Mouse (Mus musculus) neural tube, embryonic 14.5 days (tissue): ENCODE measurements around the gene Fcrlb. TPM values are rescaled to one million over a fixed set of nuclear protein-coding genes. Genes with fewer than 3 reads are reported as not detected.

Experiments used
- ATAC-seq: fragments of 200-750 bp; cut with Nextera tagmentation; 2 replicates; pipeline ENCODE4 v1.8.0; 2017; ENCODE audit warnings: low read depth, mild to moderate bottlenecking, moderate TSS enrichment, moderate library complexity
- H3K27ac ChIP-seq: fragments of 300-500 bp; sonication (generic); 2 replicates; pipeline ENCODE4 v1.5.1; 2014; ENCODE audit warnings: low read depth, mild to moderate bottlenecking, control low read depth, low read length, moderate library complexity, mixed read lengths
- H3K27me3 ChIP-seq: fragments of 300-500 bp; sonication (generic); 2 replicates; pipeline ENCODE4 v1.6.1; 2014; ENCODE audit warnings: low read length; ENCODE audit not compliant: control insufficient read depth, insufficient read depth
- H3K36me3 ChIP-seq: fragments of 300-500 bp; sonication (generic); 2 replicates; pipeline ENCODE4 v1.6.1; 2014; ENCODE audit warnings: low read length, mixed read lengths; ENCODE audit not compliant: control insufficient read depth, insufficient read depth
- H3K4me1 ChIP-seq: fragments of 300-500 bp; sonication (generic); 2 replicates; pipeline ENCODE4 v1.6.1; 2014; ENCODE audit warnings: low read length; ENCODE audit not compliant: control insufficient read depth, insufficient read depth
- H3K4me2 ChIP-seq: fragments of 300-500 bp; sonication (generic); 2 replicates; pipeline ENCODE4 v1.6.1; 2014; ENCODE audit warnings: mild to moderate bottlenecking, low read depth, low read length, control low read depth
- H3K4me3 ChIP-seq: fragments of 300-500 bp; sonication (generic); 2 replicates; pipeline ENCODE4 v1.5.1; 2014; ENCODE audit warnings: low read depth, low read length, control low read depth, mixed read lengths
- H3K9ac ChIP-seq: fragments of 300-500 bp; sonication (generic); replicated peaks from 2 replicates; pipeline ENCODE4 v1.6.1; 2014; ENCODE audit warnings: low read depth, mild to moderate bottlenecking, control low read depth, low read length, mixed read lengths
- H3K9me3 ChIP-seq: fragments of 300-500 bp; sonication (generic); 2 replicates; pipeline ENCODE4 v1.6.1; 2016; ENCODE audit warnings: low read length; ENCODE audit not compliant: control insufficient read depth
- WGBS: fragments of 180-500 bp; shearing (Covaris S2); extraction: QIAGEN DNeasy Blood & Tissue Kit; methylation state at CpG from one replicate; pipeline ENCODE4 v1.1.7; 2014; 5-methylcytosine and 5-hydroxymethylcytosine counted together
- polyA plus RNA-seq: library from polyadenylated mRNA; unstranded; fragments of >200 nt; fragmentation: Nextera tagmentation; extraction: Ambion mirVana; gene quantifications from 2 replicates; pipeline ENCODE4 v1.2.1, GENCODE M21; 2014

Fcrlb gene
- polyA plus RNA-seq, 1 experiment from 2014 or later = 1.2 TPM

GRCm38 (mm10) chr1:170884978-170885561, 27.7 kb downstream of the Fcrlb start, which contains the start of the genes Gm26620 and Dusp12:
Gm26620 (plus strand) TSS chr1:170885065.
Dusp12 (minus strand) TSS chr1:170885540.
- Histone ChIP-seq H3K4me2 (peak within 1 kb of the TSS; percentile 94), H3K9me3 (no peaks in the 10 kb centered on the region), H3K4me1 (peaks cover 7% of the 10 kb centered on the region; the same call in 1 of the 2 replicates), H3K36me3 (no peaks in the 10 kb centered on the region), H3K27me3 (no peaks in the 10 kb centered on the region), H3K4me3 (peak within 1 kb of the TSS; percentile 94), H3K27ac (peak within 1 kb of the TSS; percentile 80), H3K9ac (peak within 1 kb of the TSS; percentile 87)
- ATAC-seq = peak; percentile 97
- under 1% methylated on average over 46 of the region's 46 CpGs for WGBS

DNA sequence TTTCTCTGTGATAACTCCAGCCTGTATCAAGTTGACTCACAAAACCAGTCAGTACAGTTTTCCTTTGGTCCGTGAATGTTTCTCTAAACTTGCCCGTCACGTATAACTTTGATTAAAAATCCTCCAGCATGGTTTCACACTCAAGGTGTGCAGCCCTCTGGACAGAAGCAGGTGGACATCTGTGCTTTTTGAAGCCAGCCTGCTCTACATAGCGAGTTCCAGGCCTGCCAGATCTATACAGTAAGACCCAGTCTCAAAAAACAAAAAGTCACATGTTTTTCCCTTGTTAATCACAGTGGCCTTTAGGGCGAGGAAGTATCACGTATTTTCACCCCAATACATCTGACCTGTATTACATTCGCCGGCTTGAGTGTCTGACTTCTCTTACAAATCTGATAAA, 28.4 kb downstream of the Fcrlb start:
- no peak for ATAC-seq
- H3K27me3 ChIP-seq = no peaks in the 10 kb centered on the region
- H3K9ac ChIP-seq = peak overlapping the region; percentile 87
- 0 out of 2 replicates have a peak, but pooled peaks cover 5% of the 10 kb centered on the region for H3K36me3 ChIP-seq
- H3K4me3 ChIP-seq = peak overlapping the region; percentile 94
- WGBS = 33% methylated on average over 8 of the region's 8 CpGs
- H3K9me3 ChIP-seq = no peaks in the 10 kb centered on the region
- H3K27ac ChIP-seq = no peak overlapping the region
- peaks cover 7% of the 10 kb centered on the region; the same call in 1 of the 2 replicates for H3K4me1 ChIP-seq
- H3K4me2 ChIP-seq = peak overlapping the region; percentile 94

DNA sequence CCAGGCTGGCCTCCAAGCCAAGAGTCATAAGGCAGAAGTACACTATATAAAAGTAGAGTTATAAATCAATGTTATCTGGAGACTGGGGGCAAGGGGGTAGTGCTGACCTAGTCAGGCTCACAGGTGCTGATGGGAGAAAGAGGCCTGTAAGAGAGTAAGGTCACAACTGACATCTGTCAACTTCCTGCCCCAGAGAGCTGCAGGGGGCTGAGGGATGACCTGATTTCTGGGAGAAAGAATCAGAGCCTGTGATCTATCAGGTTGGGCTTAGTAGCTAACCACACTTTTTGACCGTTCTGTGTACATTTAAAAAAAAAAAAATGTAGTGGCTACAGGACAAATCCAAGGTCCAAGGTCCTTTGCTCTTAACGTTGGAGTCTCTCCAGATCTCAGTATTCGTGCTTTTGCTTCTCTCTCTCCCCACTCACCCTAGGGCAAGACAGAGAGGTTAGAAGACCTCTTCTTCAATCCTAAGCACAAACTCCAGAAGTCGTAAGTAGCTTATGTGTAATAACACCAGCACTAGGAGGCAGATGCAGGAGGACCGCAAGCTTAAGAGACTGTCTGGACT, 29.7 kb downstream of the Fcrlb start:
- H3K9ac ChIP-seq = no peak overlapping the region
- no peak overlapping the region for H3K4me3 ChIP-seq
- 90% methylated on average over 5 of the region's 5 CpGs for WGBS
- no peak overlapping the region for H3K27ac ChIP-seq
- no peaks in the 10 kb centered on the region for H3K9me3 ChIP-seq
- peaks cover 7% of the 10 kb centered on the region; the same call in 1 of the 2 replicates for H3K4me1 ChIP-seq
- no peak for ATAC-seq
- no peak overlapping the region for H3K4me2 ChIP-seq
- H3K27me3 ChIP-seq = no peaks in the 10 kb centered on the region
- 0 out of 2 replicates have a peak, but pooled peaks cover 6% of the 10 kb centered on the region for H3K36me3 ChIP-seq

DNA sequence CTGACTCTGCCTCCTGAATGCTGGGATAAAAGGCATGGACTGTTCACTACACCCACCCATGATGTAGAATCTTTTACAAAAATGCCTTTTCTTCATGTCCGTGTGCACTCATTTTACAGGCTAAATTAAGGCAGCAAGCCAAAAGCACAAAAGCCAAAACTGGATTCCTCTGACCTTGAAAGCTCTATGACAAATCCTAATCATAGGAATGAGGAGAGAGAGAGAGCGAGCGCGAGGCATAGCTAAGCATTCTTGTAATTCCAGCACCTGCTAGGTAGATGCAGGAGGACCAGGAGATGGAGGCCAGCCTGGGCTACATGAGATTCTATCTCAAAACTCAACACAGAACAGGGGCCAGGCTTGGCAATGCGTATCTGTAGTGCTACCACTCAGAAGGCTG, 35.8 kb downstream of the Fcrlb start:
- no peak overlapping the region for H3K4me3 ChIP-seq

GRCm38 (mm10) chr1:170875676-170876075, 37.1 kb downstream of the Fcrlb start:
- no peaks in the 10 kb centered on the region for H3K9me3 ChIP-seq
- H3K4me3 ChIP-seq = no peak overlapping the region
- WGBS = 81% methylated on average over 3 of the region's 3 CpGs
- no peaks in the 10 kb centered on the region for H3K4me1 ChIP-seq
- no peak overlapping the region for H3K4me2 ChIP-seq
- H3K36me3 ChIP-seq = peaks cover 13% of the 10 kb centered on the region
- no peak for ATAC-seq
- no peak overlapping the region for H3K27ac ChIP-seq
- H3K27me3 ChIP-seq = no peaks in the 10 kb centered on the region
- H3K9ac ChIP-seq = no peak overlapping the region

More for the DNA sequence above, 35.8 kb downstream of the Fcrlb start:
- H3K9ac ChIP-seq = no peak overlapping the region
- no peak for ATAC-seq
- peaks cover 13% of the 10 kb centered on the region; the same call in 1 of the 2 replicates for H3K36me3 ChIP-seq
- H3K9me3 ChIP-seq = no peaks in the 10 kb centered on the region
- no peak overlapping the region for H3K4me2 ChIP-seq
- H3K27me3 ChIP-seq = no peaks in the 10 kb centered on the region
- no peak overlapping the region for H3K27ac ChIP-seq
- WGBS = 96% methylated on average over 5 of the region's 5 CpGs
- H3K4me1 ChIP-seq = no peaks in the 10 kb centered on the region

DNA sequence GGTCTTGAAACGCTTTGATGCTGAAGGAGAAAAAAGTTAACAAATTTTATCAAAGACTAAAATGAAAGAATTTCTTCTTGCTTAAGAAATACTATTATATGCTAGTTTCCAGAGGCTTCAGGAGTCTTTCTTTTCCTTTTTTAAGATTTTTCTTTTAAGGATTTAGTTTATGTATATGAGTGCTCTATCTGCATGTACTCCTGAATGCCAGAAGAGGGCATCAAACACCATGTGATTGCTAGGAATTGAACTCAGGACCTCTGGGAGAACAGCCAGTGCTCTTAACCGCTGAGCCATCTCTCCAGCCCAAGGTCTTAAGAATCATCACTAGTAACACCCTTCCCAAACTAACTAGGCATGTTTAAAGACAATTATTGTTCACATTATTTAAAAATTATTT, 40.8 kb downstream of the Fcrlb start:
- Histone ChIP-seq H3K9me3 (no peaks in the 10 kb centered on the region), H3K4me2 (no peak overlapping the region), H3K36me3 (peaks cover 4% of the 10 kb centered on the region), H3K4me1 (0 out of 2 replicates have a peak, but pooled peaks cover under 1% of the 10 kb centered on the region), H3K27ac (no peak overlapping the region), H3K4me3 (no peak overlapping the region), H3K27me3 (no peaks in the 10 kb centered on the region), H3K9ac (no peak overlapping the region)
- ATAC-seq = no peak
- 94% methylated on average over 2 of the region's 2 CpGs for WGBS

GRCm38 (mm10) chr1:170871402-170871801, 41.3 kb downstream of the Fcrlb start:
- H3K36me3 ChIP-seq = peaks cover 3% of the 10 kb centered on the region; the same call in 1 of the 2 replicates
- WGBS = 94% methylated on average over 6 of the region's 6 CpGs
- H3K4me3 ChIP-seq = no peak overlapping the region
- H3K4me1 ChIP-seq = 0 out of 2 replicates have a peak, but pooled peaks cover 6% of the 10 kb centered on the region
- no peaks in the 10 kb centered on the region for H3K27me3 ChIP-seq
- no peak overlapping the region for H3K9ac ChIP-seq
- no peak overlapping the region for H3K27ac ChIP-seq
- H3K9me3 ChIP-seq = no peaks in the 10 kb centered on the region
- no peak for ATAC-seq
- H3K4me2 ChIP-seq = no peak overlapping the region

GRCm38 (mm10) chr1:170868905-170869283, 43.8 kb downstream of the Fcrlb start:
- peak overlapping the region; percentile 88 for H3K4me3 ChIP-seq
- no peaks in the 10 kb centered on the region for H3K9me3 ChIP-seq
- H3K36me3 ChIP-seq = no peaks in the 10 kb centered on the region; the same call in 1 of the 2 replicates
- 19% methylated on average over 14 of the region's 14 CpGs for WGBS
- H3K27ac ChIP-seq = peak overlapping the region; percentile 52; the same call in 1 of the 2 replicates
- ATAC-seq = 0 out of 2 replicates have a peak, but pooled peaks have one; percentile 16
- H3K9ac ChIP-seq = peak overlapping the region; percentile 54; the same call in 1 of the 2 replicates
- H3K4me1 ChIP-seq = 0 out of 2 replicates have a peak, but pooled peaks cover 7% of the 10 kb centered on the region
- H3K27me3 ChIP-seq = no peaks in the 10 kb centered on the region
- H3K4me2 ChIP-seq = peak overlapping the region; percentile 74
